Mouse (Mus musculus): ENCODE measurements around the gene Rab11fip3. TPM values are rescaled to one million over a fixed set of nuclear protein-coding genes. Genes with fewer than 3 reads are reported as not detected.

The Rab11fip3 gene
- polyA plus RNA-seq, 1 experiment from 2014 or later, result 11.0 TPM

GRCm38 (mm10) chr17:25985306-25986294, 83.8 kb downstream of the Rab11fip3 start, which contains the start of gene Capn15:
Gene Capn15, minus strand, starts transcription at chr17:25985796.
- Histone ChIP-seq H3K9ac (peak within 1 kb of the TSS; percentile 95), H3K36me3 (peaks cover 16% of the 10 kb centered on the region), H3K9me3 (no peaks in the 10 kb centered on the region), H3K27me3 (replicated peaks) (no peaks in the 10 kb centered on the region), H3K4me1 (peaks cover 26% of the 10 kb centered on the region), H3K4me2 (peak within 1 kb of the TSS; percentile 90), H3K27ac (replicated peaks) (peak within 1 kb of the TSS; percentile 89), H3K4me3 (peak within 1 kb of the TSS; percentile 89)
- WGBS, result under 1% methylated on average over 90 of the region's 91 CpGs
- ATAC-seq (ENCODE audit: extremely low read depth, insufficient number of reproducible peaks, low FRiP score, low TSS enrichment), result peak; percentile 97

DNA sequence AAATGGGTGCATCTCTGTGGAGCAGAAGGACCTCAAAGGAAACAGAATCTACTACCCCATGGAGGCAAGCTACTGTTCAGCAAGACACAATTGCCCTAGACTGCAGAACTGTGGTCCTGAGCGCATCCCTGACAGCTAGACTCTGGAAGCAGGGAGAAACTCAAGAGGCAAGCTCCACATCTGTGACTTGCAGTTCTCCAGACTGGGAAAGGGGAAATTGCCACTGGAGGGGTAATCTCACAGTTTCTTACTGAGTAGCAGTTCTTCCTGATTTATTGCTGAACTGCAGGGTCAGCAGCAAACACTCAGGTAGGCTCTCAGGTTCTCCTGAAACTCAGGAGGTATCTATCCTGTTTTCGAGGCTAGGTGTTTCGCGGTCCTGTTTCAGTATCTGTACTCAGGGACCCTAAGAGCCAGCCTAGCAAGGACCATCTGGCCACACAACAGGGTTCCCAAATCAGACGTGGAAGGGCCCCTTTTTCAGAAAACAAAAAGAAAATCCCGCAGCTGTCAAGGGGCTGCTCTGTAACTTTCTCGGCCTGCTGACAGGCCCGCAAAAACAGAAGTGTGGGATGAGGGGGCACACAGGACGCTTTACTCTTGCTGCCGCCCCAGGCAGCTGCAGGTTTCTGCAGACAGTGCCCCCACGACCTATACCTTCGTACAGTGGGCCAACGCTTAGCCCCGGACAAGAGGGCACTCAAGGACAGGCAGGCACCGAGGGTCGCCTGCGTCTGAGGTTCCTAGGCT, 84.6 kb downstream of the Rab11fip3 start:
- ATAC-seq (ENCODE audit: extremely low read depth, insufficient number of reproducible peaks, low FRiP score, low TSS enrichment), result no peak
- H3K9me3 ChIP-seq, result no peaks in the 10 kb centered on the region
- WGBS, result 11% methylated on average over 17 of the region's 17 CpGs
- H3K4me2 ChIP-seq, result peak overlapping the region; percentile 90
- no peaks in the 10 kb centered on the region for H3K27me3 ChIP-seq (replicated peaks)
- H3K27ac ChIP-seq (replicated peaks), result peak overlapping the region; percentile 89
- peak overlapping the region; percentile 89 for H3K4me3 ChIP-seq
- peaks cover 8% of the 10 kb centered on the region for H3K36me3 ChIP-seq
- H3K4me1 ChIP-seq, result peaks cover 34% of the 10 kb centered on the region
- peak overlapping the region; percentile 95 for H3K9ac ChIP-seq

DNA sequence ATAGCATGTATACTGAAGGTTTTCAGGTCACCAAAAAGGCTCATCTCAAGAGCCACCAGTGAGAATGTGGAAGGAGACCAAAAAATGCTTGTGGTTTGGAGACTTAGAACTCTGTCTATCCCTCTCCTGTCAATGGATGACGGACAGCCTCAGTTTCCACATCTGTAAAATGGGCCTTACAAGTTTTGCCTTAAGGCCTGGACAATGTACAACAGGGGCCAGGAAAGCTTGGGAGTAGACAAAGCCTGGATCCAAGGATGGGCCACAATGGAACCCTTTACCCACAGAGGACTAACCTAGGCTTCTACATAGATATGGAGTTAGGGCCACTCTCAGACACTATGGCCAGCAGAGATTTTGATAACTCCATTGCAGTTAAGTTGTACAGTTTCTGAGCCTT, 85.3 kb downstream of the Rab11fip3 start:
- Histone ChIP-seq H3K36me3 (peaks cover 3% of the 10 kb centered on the region; the same call in 1 of the 2 replicates), H3K4me1 (peaks cover 36% of the 10 kb centered on the region), H3K27ac (replicated peaks) (no peak overlapping the region), H3K4me3 (peak overlapping the region; percentile 89), H3K4me2 (peak overlapping the region; percentile 90), H3K9me3 (no peaks in the 10 kb centered on the region), H3K9ac (peak overlapping the region; percentile 95), H3K27me3 (replicated peaks) (no peaks in the 10 kb centered on the region)
- 94% methylated on average over 1 of the region's 1 CpGs for WGBS
- ATAC-seq (ENCODE audit: extremely low read depth, insufficient number of reproducible peaks, low FRiP score, low TSS enrichment), result no peak

DNA sequence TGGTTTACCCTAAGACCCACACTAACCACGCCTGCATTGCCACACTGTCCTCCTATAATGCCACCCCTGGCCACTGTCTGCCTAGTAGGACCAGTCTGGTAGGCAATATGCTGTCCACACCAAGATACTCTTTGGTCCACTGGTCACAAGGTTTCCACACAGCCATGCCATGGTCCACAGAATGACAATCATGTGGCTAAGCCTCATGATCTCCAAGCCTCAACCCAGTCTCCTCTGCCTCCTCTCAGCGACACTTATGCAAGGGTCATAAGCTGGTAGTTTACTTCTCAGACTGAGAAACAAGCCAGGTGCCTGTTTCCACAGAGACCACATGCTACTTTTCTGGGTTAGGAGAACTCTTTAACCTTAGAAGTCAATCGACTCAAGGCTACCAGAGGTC, 86.4 kb downstream of the Rab11fip3 start:
- Histone ChIP-seq H3K27me3 (replicated peaks) (no peaks in the 10 kb centered on the region), H3K4me3 (no peak overlapping the region), H3K4me2 (no peak overlapping the region), H3K4me1 (peaks cover 36% of the 10 kb centered on the region), H3K9me3 (no peaks in the 10 kb centered on the region), H3K9ac (no peak overlapping the region), H3K36me3 (no peaks in the 10 kb centered on the region), H3K27ac (replicated peaks) (no peak overlapping the region)
- WGBS, result 90% methylated on average over 3 of the region's 3 CpGs
- ATAC-seq (ENCODE audit: extremely low read depth, insufficient number of reproducible peaks, low FRiP score, low TSS enrichment), result no peak

- Histone ChIP-seq H3K4me1 (peaks cover 33% of the 10 kb centered on the region), H3K4me3 (no peak overlapping the region), H3K36me3 (no peaks in the 10 kb centered on the region), H3K9me3 (no peaks in the 10 kb centered on the region), H3K27me3 (replicated peaks) (no peaks in the 10 kb centered on the region), H3K9ac (0 out of 2 replicates have a peak overlapping the region, but pooled peaks have one; percentile 37), H3K4me2 (no peak overlapping the region), H3K27ac (replicated peaks) (no peak overlapping the region)
- whole genome bisulfite sequencing, result 83% methylated on average over 5 of the region's 5 CpGs
- ATAC-seq (ENCODE audit: extremely low read depth, insufficient number of reproducible peaks, low FRiP score, low TSS enrichment), result no peak
These were observed 88.5 kb downstream of the Rab11fip3 start for GRCm38 (mm10) chr17:25980854-25981253.

GRCm38 (mm10) chr17:25979829-25980738, 89.3 kb downstream of the Rab11fip3 start:
- Histone ChIP-seq H3K9ac (no peak overlapping the region; the same call in 1 of the 2 replicates), H3K27me3 (replicated peaks) (no peaks in the 10 kb centered on the region), H3K4me1 (peaks cover 33% of the 10 kb centered on the region), H3K4me2 (no peak overlapping the region), H3K4me3 (no peak overlapping the region), H3K9me3 (no peaks in the 10 kb centered on the region), H3K36me3 (no peaks in the 10 kb centered on the region), H3K27ac (replicated peaks) (no peak overlapping the region)
- no peak for ATAC-seq (ENCODE audit: extremely low read depth, insufficient number of reproducible peaks, low FRiP score, low TSS enrichment)
- 87% methylated on average over 5 of the region's 5 CpGs for WGBS

DNA sequence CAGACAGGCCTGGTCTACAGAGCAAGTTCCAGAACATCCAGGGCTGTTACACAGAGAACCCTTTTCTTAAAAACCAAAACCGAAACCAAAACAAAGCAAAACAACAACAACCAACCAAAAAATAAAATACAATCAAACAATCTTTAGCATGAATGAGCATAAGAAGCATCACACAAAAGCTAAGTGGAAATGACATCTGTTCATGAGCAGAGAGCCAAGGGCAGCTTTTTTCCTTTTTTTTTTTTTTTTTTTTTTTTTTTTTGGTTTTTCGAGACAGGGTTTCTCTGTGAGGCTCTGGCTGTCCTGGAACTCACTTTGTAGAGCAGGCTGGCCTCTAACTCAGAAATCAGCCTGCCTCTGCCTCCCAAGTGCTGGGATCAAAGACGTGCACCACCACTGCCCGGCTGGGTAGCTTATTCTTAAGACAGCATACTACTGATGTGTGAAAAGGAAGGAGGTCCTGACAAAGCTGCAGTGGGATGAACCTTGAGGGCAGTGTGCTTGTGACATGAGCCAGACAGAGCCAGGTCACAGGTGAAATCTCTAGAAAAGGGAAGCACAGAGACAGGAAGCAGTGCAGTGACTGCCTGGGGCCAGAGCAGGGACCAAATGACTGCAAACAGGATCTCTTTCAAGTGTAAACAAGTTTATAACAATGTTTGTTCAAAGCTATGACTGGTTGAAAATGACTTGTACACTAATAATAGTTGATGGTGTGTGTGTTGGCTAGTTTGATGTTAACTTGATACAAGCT, 98.2 kb downstream of the Rab11fip3 start:
- Histone ChIP-seq H3K36me3 (peaks cover 6% of the 10 kb centered on the region; the same call in 1 of the 2 replicates), H3K4me1 (peaks cover 21% of the 10 kb centered on the region), H3K4me3 (no peak overlapping the region), H3K9ac (no peak overlapping the region), H3K9me3 (no peaks in the 10 kb centered on the region), H3K27ac (replicated peaks) (no peak overlapping the region), H3K4me2 (no peak overlapping the region), H3K27me3 (replicated peaks) (no peaks in the 10 kb centered on the region)
- ATAC-seq (ENCODE audit: extremely low read depth, insufficient number of reproducible peaks, low FRiP score, low TSS enrichment), result no peak
- WGBS, result 82% methylated on average over 4 of the region's 4 CpGs

GRCm38 (mm10) chr17:25970448-25970847, 98.9 kb downstream of the Rab11fip3 start:
- no peak overlapping the region for H3K9ac ChIP-seq
- WGBS, result 94% methylated on average over 9 of the region's 9 CpGs
- H3K27me3 ChIP-seq (replicated peaks), result no peaks in the 10 kb centered on the region
- H3K4me1 ChIP-seq, result peaks cover 21% of the 10 kb centered on the region
- ATAC-seq (ENCODE audit: extremely low read depth, insufficient number of reproducible peaks, low FRiP score, low TSS enrichment), result no peak
- H3K27ac ChIP-seq (replicated peaks), result no peak overlapping the region
- H3K4me3 ChIP-seq, result no peak overlapping the region
- peaks cover 6% of the 10 kb centered on the region; the same call in 1 of the 2 replicates for H3K36me3 ChIP-seq
- no peak overlapping the region for H3K4me2 ChIP-seq
- no peaks in the 10 kb centered on the region for H3K9me3 ChIP-seq

GRCm38 (mm10) chr17:25968176-25968575, 101.2 kb downstream of the Rab11fip3 start:
- Histone ChIP-seq H3K4me1 (peaks cover 21% of the 10 kb centered on the region), H3K27ac (replicated peaks) (peak overlapping the region; percentile 66; the same call in 1 of the 2 replicates), H3K4me2 (no peak overlapping the region), H3K36me3 (peaks cover 25% of the 10 kb centered on the region), H3K27me3 (replicated peaks) (no peaks in the 10 kb centered on the region), H3K9me3 (no peaks in the 10 kb centered on the region), H3K9ac (0 out of 2 replicates have a peak overlapping the region, but pooled peaks have one; percentile 28), H3K4me3 (no peak overlapping the region)
- no peak for ATAC-seq (ENCODE audit: extremely low read depth, insufficient number of reproducible peaks, low FRiP score, low TSS enrichment)
- 58% methylated on average over 1 of the region's 1 CpGs for WGBS

DNA sequence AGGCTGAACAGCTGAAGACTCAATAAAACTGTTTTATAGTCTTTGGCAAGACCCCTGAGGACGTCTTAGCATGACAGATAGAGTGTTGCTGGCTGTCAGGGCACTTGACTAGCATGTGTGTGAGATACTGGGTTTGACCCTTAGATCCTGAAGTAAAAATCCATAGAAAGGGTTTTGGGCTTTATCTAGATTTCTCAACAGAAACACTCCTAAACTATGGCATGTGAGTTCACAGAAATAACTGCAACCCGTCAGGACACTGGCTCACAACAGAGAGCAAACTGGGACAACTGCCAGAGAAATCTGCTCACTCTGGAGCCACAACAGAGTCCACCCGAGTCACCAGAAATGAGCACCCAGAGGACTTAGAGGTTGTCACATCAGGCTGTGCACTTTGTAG, 101.7 kb downstream of the Rab11fip3 start:
- Histone ChIP-seq H3K27ac (replicated peaks) (peak overlapping the region; percentile 66), H3K4me1 (peaks cover 18% of the 10 kb centered on the region), H3K4me3 (no peak overlapping the region), H3K9ac (0 out of 2 replicates have a peak overlapping the region, but pooled peaks have one; percentile 28), H3K27me3 (replicated peaks) (no peaks in the 10 kb centered on the region), H3K9me3 (no peaks in the 10 kb centered on the region), H3K4me2 (no peak overlapping the region), H3K36me3 (peaks cover 28% of the 10 kb centered on the region)
- WGBS, result 31% methylated on average over 3 of the region's 3 CpGs
- no peak for ATAC-seq (ENCODE audit: extremely low read depth, insufficient number of reproducible peaks, low FRiP score, low TSS enrichment)
